ENCODE assay signal across 19 mouse cellular contexts in the genomic region with DNA sequence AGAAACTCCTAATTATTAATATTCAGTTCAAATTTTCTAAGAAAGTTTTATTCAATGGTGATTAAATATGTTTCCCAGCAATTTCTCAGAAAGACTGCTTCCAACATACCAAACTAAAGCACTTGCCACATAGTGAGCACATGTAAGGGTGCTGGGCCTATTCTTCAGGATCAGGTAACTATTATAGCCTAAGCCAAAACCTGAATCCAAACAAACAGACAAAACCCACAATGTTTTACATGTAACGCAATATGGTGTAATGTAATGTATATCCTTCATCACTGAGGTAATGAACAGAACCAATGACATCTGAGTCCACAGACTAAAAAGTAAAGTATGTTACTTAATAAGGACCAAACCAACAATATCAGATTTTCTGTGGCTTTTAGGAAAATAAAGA.
"Had no signal": no experiment of that assay in that cellular context is flagged by ENCODE, and none has a peak within 500 bp of the region (broad histone marks: within the 10 kb centered on the region; RNA-seq: fewer than 3 reads in every experiment).

No protein-coding gene starts in this region.

- H3K9me3 ChIP-seq: midbrain, embryonic 10.5 days; midbrain, embryonic 12.5 days; neural tube, embryonic 13.5 days; neural tube, embryonic 15.5 days had no signal

- H3K27me3 ChIP-seq: midbrain, embryonic 12.5 days; neural tube, embryonic 13.5 days; neural tube, embryonic 15.5 days had no signal

- H3K27ac ChIP-seq: midbrain, embryonic 10.5 days; midbrain, embryonic 12.5 days; neural tube, embryonic 13.5 days; neural tube, embryonic 15.5 days had no signal

- H3K4me1 ChIP-seq: midbrain, embryonic 10.5 days; midbrain, embryonic 12.5 days; neural tube, embryonic 15.5 days had no signal

- ATAC-seq: midbrain, embryonic 16.5 days had no signal

- H3K36me3 ChIP-seq: midbrain, embryonic 10.5 days; midbrain, embryonic 12.5 days; neural tube, embryonic 13.5 days; neural tube, embryonic 15.5 days had no signal

- H3K4me2 ChIP-seq: lung, embryonic 14.5 days; midbrain, embryonic 12.5 days; neural tube, embryonic 13.5 days; neural tube, embryonic 15.5 days had no signal

- DNase-seq: lung, adult 18-20 months; lung, embryonic 14.5 days; lung, postnatal 10 days; lung, postnatal 4 days; midbrain, embryonic 14.5 days; retina, postnatal 1 day; right cerebral cortex, adult 18-20 months; right cerebral cortex, postnatal 25 days; right cerebral cortex, postnatal 4 days; spleen, adult 18-20 months; thymus, adult 18-20 months; thymus, postnatal 14 days; thymus, postnatal 36 days had no signal

- H3K9ac ChIP-seq: lung, embryonic 14.5 days; midbrain, embryonic 12.5 days; neural tube, embryonic 13.5 days; neural tube, embryonic 15.5 days had no signal

- H3K4me3 ChIP-seq: midbrain, embryonic 10.5 days; midbrain, embryonic 12.5 days; myocyte; neural tube, embryonic 13.5 days; neural tube, embryonic 15.5 days had no signal
